Mouse (Mus musculus): ENCODE results near the gene Ric8a.

Ric8a gene

DNA sequence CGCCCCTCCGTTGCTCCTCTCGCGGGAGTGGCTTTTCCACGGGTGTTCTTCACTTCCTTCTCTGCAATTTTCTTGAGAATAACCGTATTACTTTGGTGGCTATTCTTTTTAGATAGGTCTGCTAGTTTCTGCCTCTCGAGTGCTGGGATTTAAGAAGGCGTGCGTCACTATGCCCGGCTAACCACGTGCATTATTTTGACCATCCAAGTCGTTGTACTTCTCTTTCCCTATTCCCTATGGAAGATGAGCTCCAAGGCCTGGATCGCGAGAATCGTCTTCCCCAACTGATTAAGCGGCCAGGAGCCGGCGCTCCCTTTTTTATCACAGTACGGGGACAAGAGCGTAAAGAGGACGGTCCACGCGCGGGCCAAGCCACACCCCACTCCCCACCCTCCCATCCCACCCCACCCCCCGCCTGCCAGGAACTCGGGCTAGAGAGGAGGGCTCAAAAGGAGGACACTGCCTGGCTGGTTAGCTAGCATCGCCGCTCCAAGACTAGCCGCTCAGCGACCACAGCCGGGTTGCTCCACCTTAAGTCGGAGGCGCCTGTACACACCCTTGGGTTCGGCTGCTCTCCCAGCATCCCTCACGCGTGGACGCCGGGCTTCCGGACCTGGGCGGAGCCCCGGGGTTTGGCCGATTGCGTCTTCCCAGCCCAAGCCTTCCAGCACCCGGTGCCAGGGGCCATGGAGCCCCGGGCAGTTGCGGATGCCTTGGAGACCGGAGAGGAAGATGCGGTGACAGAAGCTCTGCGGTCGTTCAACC is at the start of gene Ric8a:
Ric8a (plus strand) TSS at position 173 of the 765 bp plus-strand sequence.
- peak; percentile 78 for DNase-seq

DNA sequence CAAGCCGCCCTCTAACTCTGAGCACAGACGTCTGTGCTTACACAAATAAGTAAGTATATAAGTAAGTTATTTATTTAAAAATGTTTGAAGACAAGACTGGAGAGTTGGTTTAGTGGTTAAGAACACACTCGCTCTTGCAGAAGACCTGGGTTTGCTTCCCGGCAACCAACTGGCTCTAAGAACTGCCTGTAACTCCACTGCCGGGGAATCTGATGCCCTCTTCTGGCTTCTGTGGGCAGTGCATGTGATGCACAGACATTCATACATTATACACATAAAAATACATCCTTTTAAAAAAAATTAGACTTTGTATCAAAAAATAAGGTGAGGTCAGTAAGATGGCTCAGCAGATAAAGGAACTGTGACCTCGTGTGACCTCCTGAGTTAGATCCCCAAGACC is 46.3 kb upstream of the Ric8a start:
- DNase-seq, result no peak

- DNase-seq, result no peak
Measured at GRCm38 (mm10) chr7:140811714-140812113, 45.0 kb upstream of the Ric8a start.

DNA sequence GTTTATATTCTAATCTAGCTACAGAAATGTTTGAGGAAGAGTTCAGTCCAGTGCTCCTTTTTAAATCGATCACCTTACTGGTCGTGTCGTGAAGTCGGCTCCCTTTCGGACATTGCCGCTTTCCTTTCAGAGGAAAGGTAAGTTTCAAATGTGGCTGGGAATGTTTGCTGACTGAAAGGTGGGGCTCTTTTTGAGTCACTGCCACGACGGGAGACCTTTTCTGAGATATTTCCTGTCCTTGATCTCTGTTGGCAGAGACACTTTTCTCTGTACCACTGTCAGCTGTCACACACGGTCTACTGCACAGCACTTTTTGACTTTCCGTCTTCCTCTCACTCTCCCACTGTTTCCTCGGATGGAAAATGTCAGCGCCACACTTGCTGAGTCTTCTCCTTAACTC is 43.9 kb upstream of the Ric8a start:
- DNase-seq, result no peak

GRCm38 (mm10) chr7:140820173-140820572 is 36.6 kb upstream of the Ric8a start:
- DNase-seq, result no peak

DNA sequence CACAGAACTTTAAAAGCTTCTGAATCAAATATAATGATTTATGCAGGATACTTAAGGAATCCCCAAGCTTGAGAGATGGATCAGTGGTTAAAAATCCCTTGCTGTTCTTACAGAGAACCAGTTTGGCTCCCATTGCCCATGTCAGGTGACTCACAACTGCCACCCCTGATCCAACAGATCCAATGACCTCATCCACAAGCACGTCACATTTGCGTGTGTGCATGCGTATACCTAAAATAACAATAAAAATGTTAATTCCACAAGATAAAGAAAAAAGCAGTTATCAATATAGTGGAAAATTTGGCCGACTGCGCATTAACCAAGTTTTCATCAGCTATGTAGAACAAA is 35.5 kb upstream of the Ric8a start:
- no peak for DNase-seq

DNA sequence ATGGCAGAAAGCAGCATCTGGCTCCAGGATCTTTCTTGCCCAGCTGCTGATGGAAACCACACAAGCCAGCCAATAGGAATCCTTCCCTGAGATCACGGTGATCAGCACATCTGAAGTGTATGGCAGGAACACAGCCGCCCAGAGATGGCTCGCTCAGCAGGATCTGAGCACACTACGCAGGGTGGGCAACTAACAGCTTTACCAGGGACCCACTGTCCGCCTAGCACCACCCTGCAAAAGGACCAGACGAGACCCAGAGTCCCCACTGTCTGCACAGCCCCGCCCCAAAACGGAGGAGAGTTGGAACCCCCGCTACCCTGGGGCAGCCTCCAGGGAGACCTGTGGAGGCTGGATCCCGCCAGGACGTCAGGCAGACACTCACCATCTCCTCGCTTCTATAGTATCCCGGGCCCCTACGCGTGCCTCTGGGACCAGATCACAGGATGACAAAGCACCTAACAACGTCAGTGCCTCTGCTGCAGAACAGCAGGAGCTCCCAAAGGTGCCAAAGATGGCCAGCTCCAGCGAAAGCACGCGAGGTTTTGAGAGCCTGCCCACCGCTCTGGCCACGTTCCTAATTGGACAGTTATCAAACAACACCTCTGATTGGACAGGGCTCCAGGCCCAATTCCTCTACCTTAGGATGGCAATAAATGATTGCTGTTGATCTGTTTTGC is 35.0 kb upstream of the Ric8a start, which contains the start of gene Zfp941:
Zfp941 (minus strand) TSS at position 526 of the 677 bp plus-strand sequence.
- peak; percentile 71 for DNase-seq

DNA sequence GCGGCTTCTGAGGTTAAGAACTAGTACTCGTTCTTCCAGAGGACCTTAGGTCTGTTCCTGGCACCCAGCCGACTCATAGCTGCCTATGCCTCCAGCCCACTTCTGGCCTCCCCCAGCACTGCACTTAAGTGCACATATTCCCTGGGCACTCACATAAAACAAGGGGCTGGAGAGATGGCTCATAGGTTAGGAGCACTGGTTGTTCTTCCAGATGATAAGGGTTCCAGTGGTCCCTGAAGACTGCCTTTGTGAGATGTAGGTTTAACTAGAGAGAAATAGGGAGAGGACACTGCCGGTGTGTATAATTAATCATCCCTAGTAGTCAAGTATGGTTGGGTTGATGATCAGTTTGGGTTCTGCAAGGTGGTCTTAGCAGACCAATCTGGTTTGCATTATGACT is 34.0 kb upstream of the Ric8a start:
- no peak for DNase-seq

- DNase-seq, result no peak
Measured at GRCm38 (mm10) chr7:140828171-140828881, 28.4 kb upstream of the Ric8a start.

DNA sequence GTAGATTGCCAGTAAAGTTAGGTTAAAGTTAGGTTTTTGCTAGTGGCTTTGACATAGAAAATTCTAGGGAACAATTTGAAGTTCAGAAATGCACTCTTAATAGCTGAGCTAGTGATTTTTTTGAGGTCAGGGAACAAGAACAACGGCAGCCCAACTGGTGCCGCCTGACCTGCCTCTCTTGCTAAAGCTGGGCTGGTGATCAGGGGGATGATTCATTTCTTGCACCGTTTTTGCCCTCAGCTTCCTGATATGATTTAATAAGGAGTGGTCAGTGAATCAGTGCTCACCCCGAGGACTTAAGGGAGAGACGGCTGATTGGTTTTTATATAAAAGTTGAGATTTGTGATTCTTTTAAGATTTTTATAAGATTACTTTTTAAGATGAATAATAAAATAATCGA is 25.3 kb upstream of the Ric8a start:
- DNase-seq, result no peak

GRCm38 (mm10) chr7:140833341-140833740 is 23.4 kb upstream of the Ric8a start:
- DNase-seq, result no peak

GRCm38 (mm10) chr7:140834968-140835757 is 21.6 kb upstream of the Ric8a start, which contains the start of gene Urah:
Urah (plus strand) TSS chr7:140835018.
- DNase-seq, result no peak

- DNase-seq, result no peak
Measured at GRCm38 (mm10) chr7:140835758-140836087, 21.0 kb upstream of the Ric8a start.

- DNase-seq, result peak; percentile 2
Measured at GRCm38 (mm10) chr7:140836243-140837115, 20.3 kb upstream of the Ric8a start.

- no peak for DNase-seq
Measured at GRCm38 (mm10) chr7:140839556-140839955, 17.2 kb upstream of the Ric8a start.

- no peak for DNase-seq
Measured at GRCm38 (mm10) chr7:140840750-140841735, 15.7 kb upstream of the Ric8a start.

GRCm38 (mm10) chr7:140843806-140844205 is 13.0 kb upstream of the Ric8a start:
- DNase-seq, result no peak

- DNase-seq, result peak; percentile 99
Measured at GRCm38 (mm10) chr7:140844905-140845665, 11.7 kb upstream of the Ric8a start, which contains the start of gene Scgb1c1. Scgb1c1 (plus strand) TSS chr7:140845547.

DNA sequence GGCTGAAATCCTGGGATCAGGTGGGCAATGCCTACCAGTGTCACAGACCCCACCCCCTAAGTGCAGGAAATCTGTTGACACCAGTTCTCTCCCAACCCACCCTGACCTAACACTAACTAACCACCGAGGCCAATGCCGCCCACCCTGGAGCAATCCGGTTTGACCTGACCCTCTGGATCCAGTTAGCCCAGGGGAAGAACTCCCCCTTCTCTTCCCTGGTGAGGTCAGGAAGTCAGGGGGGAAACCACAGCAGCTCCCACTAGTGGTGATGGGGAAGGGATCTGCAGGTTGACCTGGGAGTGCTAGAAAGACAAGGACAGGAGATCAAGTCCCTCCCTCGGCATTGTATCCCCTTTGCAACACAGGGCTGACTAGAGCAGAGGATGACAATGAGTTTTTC is 11.1 kb upstream of the Ric8a start:
- DNase-seq, result no peak

- no peak for DNase-seq
Measured at GRCm38 (mm10) chr7:140846676-140847075, 10.1 kb upstream of the Ric8a start.

Measured in right cerebral cortex, postnatal 4 days (tissue).